Mouse (Mus musculus) heart, embryonic 11.5 days (tissue): ENCODE measurements around the gene E330021D16Rik. TPM values are rescaled to one million over a fixed set of nuclear protein-coding genes. Genes with fewer than 3 reads are reported as not detected.

ENCODE experiments used
- ATAC-seq: fragments of 200-750 bp; cut with Nextera tagmentation; replicated peaks from 2 replicates; pipeline ENCODE4 v1.8.0; 2017; ENCODE audit warnings: moderate library complexity; ENCODE audit not compliant: insufficient number of reproducible peaks, low FRiP score, low TSS enrichment
- H3K27ac ChIP-seq: fragments of 300-500 bp; sonication (generic); 2 replicates; pipeline ENCODE4 v1.5.1; 2014; ENCODE audit warnings: mild to moderate bottlenecking, low read depth, low read length
- H3K27me3 ChIP-seq: fragments of 300-500 bp; sonication (generic); 2 replicates; pipeline ENCODE4 v1.6.1; 2014; ENCODE audit warnings: mild to moderate bottlenecking, low read length, mixed read lengths; ENCODE audit not compliant: control insufficient read depth, insufficient read depth
- H3K36me3 ChIP-seq: fragments of 300-500 bp; sonication (generic); 2 replicates; pipeline ENCODE4 v1.6.1; 2014; ENCODE audit warnings: mild to moderate bottlenecking, low read length, moderate library complexity, mixed read lengths; ENCODE audit not compliant: control insufficient read depth, insufficient read depth
- H3K4me1 ChIP-seq: fragments of 300-500 bp; sonication (generic); 2 replicates; pipeline ENCODE4 v1.6.1; 2014; ENCODE audit warnings: low read length; ENCODE audit not compliant: control insufficient read depth, insufficient read depth
- H3K4me2 ChIP-seq: fragments of 300-500 bp; sonication (generic); 2 replicates; pipeline ENCODE4 v1.6.1; 2014; ENCODE audit warnings: mild to moderate bottlenecking, moderate library complexity
- H3K4me3 ChIP-seq: fragments of 300-500 bp; sonication (generic); 2 replicates; pipeline ENCODE4 v1.5.1; 2014; ENCODE audit warnings: low read depth, low read length
- H3K9ac ChIP-seq: fragments of 300-500 bp; sonication (generic); 2 replicates; pipeline ENCODE4 v1.6.1; 2014; ENCODE audit warnings: mild to moderate bottlenecking, low read depth, low read length, moderate library complexity
- H3K9me3 ChIP-seq: fragments of 300-500 bp; sonication (generic); replicated peaks from 2 replicates; pipeline ENCODE4 v1.6.1; 2016; ENCODE audit warnings: low read length; ENCODE audit not compliant: control insufficient read depth
- WGBS: fragments of 180-500 bp; shearing (Covaris S2); extraction: QIAGEN DNeasy Blood & Tissue Kit; methylation state at CpG from one replicate; pipeline ENCODE4 v1.1.7; 2014; ENCODE audit not compliant: insufficient replicate concordance; 5-methylcytosine and 5-hydroxymethylcytosine counted together
- polyA plus RNA-seq: library from polyadenylated mRNA; unstranded; fragments of >200 nt; fragmentation: Nextera tagmentation; extraction: Ambion mirVana; gene quantifications from 2 replicates; pipeline ENCODE4 v1.2.1, GENCODE M21; 2014

E330021D16Rik gene
- polyA plus RNA-seq, 1 experiment from 2014 or later = not detected

- H3K4me3 ChIP-seq = no peak overlapping the region
- WGBS = 80% methylated on average over 3 of the region's 3 CpGs
- H3K4me2 ChIP-seq = no peak overlapping the region
- H3K4me1 ChIP-seq = no peaks in the 10 kb centered on the region
- H3K9me3 ChIP-seq = no peaks in the 10 kb centered on the region
- no peak overlapping the region for H3K27ac ChIP-seq
- no peaks in the 10 kb centered on the region for H3K36me3 ChIP-seq
- no peak overlapping the region for H3K9ac ChIP-seq
- ATAC-seq = no peak
- H3K27me3 ChIP-seq = no peaks in the 10 kb centered on the region
Measured at GRCm38 (mm10) chr6:136383218-136383617, 32.2 kb downstream of the E330021D16Rik start.

GRCm38 (mm10) chr6:136376097-136376496 is 39.3 kb downstream of the E330021D16Rik start:
- no peaks in the 10 kb centered on the region for H3K4me1 ChIP-seq
- no peaks in the 10 kb centered on the region for H3K36me3 ChIP-seq
- H3K27ac ChIP-seq = no peak overlapping the region
- H3K4me2 ChIP-seq = no peak overlapping the region
- no peak overlapping the region for H3K4me3 ChIP-seq
- no peak for ATAC-seq
- H3K27me3 ChIP-seq = no peaks in the 10 kb centered on the region
- no peak overlapping the region for H3K9ac ChIP-seq
- H3K9me3 ChIP-seq = no peaks in the 10 kb centered on the region

DNA sequence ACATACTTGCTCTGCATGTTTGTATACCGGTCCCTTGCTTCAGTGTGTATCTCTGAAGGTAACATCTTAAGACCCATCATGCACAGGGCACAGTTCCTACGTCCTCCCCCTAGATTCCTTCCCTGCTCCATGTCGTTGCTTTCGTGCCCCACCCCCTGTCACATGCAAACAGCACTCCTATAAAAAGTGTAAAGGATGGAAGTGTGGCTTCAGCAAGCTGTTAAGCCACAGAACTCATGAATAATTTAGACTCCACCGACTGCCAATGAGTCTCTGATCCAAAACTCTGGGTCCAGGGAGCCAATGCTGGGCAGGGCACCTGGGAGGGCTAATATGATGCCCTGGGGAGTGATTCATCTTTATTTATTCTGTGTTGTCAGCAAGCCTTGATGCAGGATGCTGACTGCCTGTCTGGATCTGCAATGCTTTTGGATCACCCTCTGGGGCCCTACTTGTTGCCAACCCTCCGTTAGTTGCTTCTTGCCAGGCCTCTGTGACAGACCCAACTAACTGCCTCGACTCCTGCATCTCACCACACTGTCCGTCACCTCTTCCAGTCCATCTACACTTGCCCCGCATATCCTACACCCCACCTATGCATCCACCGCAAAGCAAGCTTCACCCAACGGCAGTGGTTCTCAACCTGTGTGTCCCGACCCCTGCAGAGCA is 50.8 kb downstream of the E330021D16Rik start:
- Histone ChIP-seq H3K4me1 (no peaks in the 10 kb centered on the region), H3K4me3 (no peak overlapping the region), H3K9me3 (no peaks in the 10 kb centered on the region), H3K36me3 (no peaks in the 10 kb centered on the region), H3K9ac (no peak overlapping the region), H3K27ac (no peak overlapping the region), H3K4me2 (no peak overlapping the region), H3K27me3 (no peaks in the 10 kb centered on the region)
- WGBS = 71% methylated on average over 12 of the region's 12 CpGs
- no peak for ATAC-seq

GRCm38 (mm10) chr6:136364008-136364407 is 51.4 kb downstream of the E330021D16Rik start:
- Histone ChIP-seq H3K9me3 (no peaks in the 10 kb centered on the region), H3K9ac (no peak overlapping the region), H3K27ac (no peak overlapping the region), H3K4me3 (no peak overlapping the region), H3K4me2 (no peak overlapping the region), H3K36me3 (no peaks in the 10 kb centered on the region), H3K27me3 (no peaks in the 10 kb centered on the region), H3K4me1 (no peaks in the 10 kb centered on the region)
- WGBS = 80% methylated on average over 4 of the region's 4 CpGs
- ATAC-seq = no peak

DNA sequence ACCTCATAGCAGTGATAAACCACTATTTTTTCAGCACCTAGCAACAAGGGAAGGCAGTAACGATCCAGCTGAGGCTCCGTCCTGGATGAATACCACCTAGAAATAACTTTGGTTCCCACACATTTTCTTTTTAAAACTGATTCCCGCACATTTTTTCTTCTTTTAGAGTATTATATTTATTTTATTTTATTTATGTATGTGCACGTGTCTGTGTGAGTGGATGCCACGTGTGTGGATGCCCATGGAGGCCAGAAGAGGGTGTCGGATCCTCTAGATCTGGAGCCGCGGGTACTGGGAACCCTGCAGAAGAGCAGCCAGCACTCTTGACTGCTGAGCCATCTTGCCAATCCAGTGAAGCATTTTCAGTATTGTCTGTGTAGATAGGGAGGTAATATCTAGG is 52.1 kb downstream of the E330021D16Rik start:
- no peak overlapping the region for H3K4me3 ChIP-seq
- H3K9me3 ChIP-seq = no peaks in the 10 kb centered on the region
- no peak for ATAC-seq
- no peaks in the 10 kb centered on the region for H3K27me3 ChIP-seq
- H3K4me2 ChIP-seq = no peak overlapping the region
- no peaks in the 10 kb centered on the region for H3K36me3 ChIP-seq
- no peak overlapping the region for H3K27ac ChIP-seq
- whole genome bisulfite sequencing = 79% methylated on average over 8 of the region's 8 CpGs
- no peaks in the 10 kb centered on the region for H3K4me1 ChIP-seq
- no peak overlapping the region for H3K9ac ChIP-seq

DNA sequence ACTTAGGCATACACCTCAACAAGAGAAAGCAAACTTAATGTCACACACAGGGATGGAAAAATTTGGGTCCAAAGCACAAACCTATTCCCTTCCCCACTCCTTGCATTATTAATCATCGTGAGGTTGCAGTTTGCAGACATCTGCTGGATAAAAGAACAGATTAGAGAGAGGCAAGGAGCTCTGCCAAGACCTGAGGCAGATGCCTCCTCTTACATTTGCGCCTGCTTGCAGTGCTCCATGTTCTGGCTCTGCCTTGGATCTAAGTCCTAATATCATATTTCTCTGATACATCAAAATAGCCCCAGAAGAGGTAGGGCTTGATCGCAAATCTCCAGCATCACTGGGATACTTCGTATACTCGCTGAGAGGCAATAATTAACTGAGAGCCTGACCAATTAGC is 56.9 kb downstream of the E330021D16Rik start:
- Histone ChIP-seq H3K4me3 (no peak overlapping the region), H3K36me3 (no peaks in the 10 kb centered on the region), H3K9me3 (no peaks in the 10 kb centered on the region), H3K27ac (no peak overlapping the region), H3K9ac (no peak overlapping the region), H3K4me2 (no peak overlapping the region), H3K4me1 (no peaks in the 10 kb centered on the region), H3K27me3 (no peaks in the 10 kb centered on the region)
- WGBS = 79% methylated on average over 5 of the region's 5 CpGs
- ATAC-seq = no peak

DNA sequence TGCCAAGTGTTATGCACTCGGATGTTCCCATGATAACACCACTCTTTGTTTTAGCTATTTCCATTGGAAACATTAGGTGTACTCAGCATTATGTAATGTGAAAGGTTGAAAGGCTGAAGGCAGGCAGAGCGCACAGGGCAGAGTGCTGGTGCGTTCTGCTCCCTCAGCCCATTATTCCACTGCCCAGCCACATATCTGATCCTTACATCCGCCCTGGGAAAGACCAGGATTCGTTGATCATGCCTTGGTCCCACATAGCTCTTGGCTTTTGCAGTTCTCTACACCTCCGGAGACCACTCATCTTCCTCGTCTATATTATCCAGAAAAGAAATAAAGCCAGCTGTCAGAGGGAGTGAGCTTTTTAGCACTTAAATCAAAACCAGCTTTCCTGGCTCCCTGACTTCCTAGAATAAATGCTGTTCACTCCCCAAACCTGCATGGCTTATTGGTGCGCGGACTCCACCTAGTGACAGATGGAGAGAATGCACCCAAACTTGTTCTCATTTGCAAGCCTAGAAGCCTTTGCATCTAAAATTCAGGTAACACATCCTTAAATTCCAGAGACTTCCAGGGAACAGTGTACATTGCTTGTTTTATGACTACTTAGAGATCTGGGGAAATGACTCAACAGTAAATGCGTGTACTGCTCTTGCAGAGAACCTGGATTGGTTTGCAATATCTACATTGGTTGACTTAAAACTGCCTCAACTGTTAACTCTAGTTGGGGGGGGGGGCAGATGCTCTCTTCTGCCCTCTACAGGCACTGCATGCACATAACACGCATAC is 61.8 kb downstream of the E330021D16Rik start:
- H3K9me3 ChIP-seq = no peaks in the 10 kb centered on the region
- 38% methylated on average over 11 of the region's 11 CpGs for WGBS
- no peak for ATAC-seq
- no peaks in the 10 kb centered on the region for H3K27me3 ChIP-seq
- no peak overlapping the region for H3K4me2 ChIP-seq
- H3K4me3 ChIP-seq = no peak overlapping the region
- H3K36me3 ChIP-seq = no peaks in the 10 kb centered on the region
- no peaks in the 10 kb centered on the region for H3K4me1 ChIP-seq
- H3K27ac ChIP-seq = no peak overlapping the region
- H3K9ac ChIP-seq = no peak overlapping the region
